Mouse (Mus musculus) liver, embryonic 14.5 days (tissue): Measurements from ENCODE around the gene Taf8. TPM values are rescaled to one million over a fixed set of nuclear protein-coding genes. Genes with fewer than 3 reads are reported as not detected.

Experiments
- ATAC-seq: fragments of 200-750 bp; cut with Nextera tagmentation; 2 replicates; pipeline ENCODE4 v1.8.0; 2017; ENCODE audit warnings: moderate number of reproducible peaks, mild to moderate bottlenecking, moderate library complexity; ENCODE audit not compliant: insufficient read depth
- DNase-seq, 3 experiments: peaks; one replicate each; pipeline ENCODE4 v3.0.0-alpha.2; 2012 to 2013; ENCODE audit warnings: low read depth in 3 of 3, low spot score in 3 of 3
- H3K27ac ChIP-seq: fragments of 300-500 bp; sonication (generic); 2 replicates; pipeline ENCODE4 v1.5.1; 2014; ENCODE audit warnings: moderate library complexity, mild to moderate bottlenecking, control low read depth, inconsistent platforms
- H3K27me3 ChIP-seq: fragments of 300-500 bp; sonication (generic); 2 replicates; pipeline ENCODE4 v1.6.1; 2014; ENCODE audit warnings: mild to moderate bottlenecking, low read length, moderate library complexity; ENCODE audit not compliant: control insufficient read depth, insufficient read depth
- H3K36me3 ChIP-seq: fragments of 300-500 bp; sonication (generic); replicated peaks from 2 replicates; pipeline ENCODE4 v1.6.1; 2014; ENCODE audit warnings: low read depth; ENCODE audit not compliant: control insufficient read depth, insufficient read depth
- H3K4me1 ChIP-seq, 2 experiments: fragments of 200-500 bp in 1 of 2; fragments of 300-500 bp in 1 of 2; sonication (generic) in 1 of 2; replicated peaks; 2 replicates each; pipeline ENCODE4 v1.6.1; 2012 to 2014; ENCODE audit warnings: antibody characterized with exemption in 1 of 2, inconsistent platforms in 1 of 2, low read length in 1 of 2; ENCODE audit not compliant: control insufficient read depth in 2 of 2, insufficient read depth in 2 of 2
- H3K4me2 ChIP-seq: fragments of 300-500 bp; sonication (generic); 2 replicates; pipeline ENCODE4 v1.6.1; 2014; ENCODE audit warnings: low read depth, mild to moderate bottlenecking, control low read depth, moderate library complexity
- H3K4me3 ChIP-seq, 2 experiments: fragments of 200-500 bp in 1 of 2; fragments of 300-500 bp in 1 of 2; sonication (generic) in 1 of 2; 2 replicates each; pipeline ENCODE4 v1.5.1; 2012 to 2014; ENCODE audit warnings: low read depth in 2 of 2, low read length in 2 of 2, mild to moderate bottlenecking in 2 of 2, control low read depth in 1 of 2, inconsistent platforms in 1 of 2, moderate library complexity in 1 of 2; ENCODE audit not compliant: insufficient read depth in 1 of 2
- H3K9ac ChIP-seq: fragments of 300-500 bp; sonication (generic); replicated peaks from 2 replicates; pipeline ENCODE4 v1.6.1; 2014; ENCODE audit warnings: mild to moderate bottlenecking, control low read depth, moderate library complexity
- H3K9me3 ChIP-seq: fragments of 300-500 bp; sonication (generic); 2 replicates; pipeline ENCODE4 v1.6.1; 2016; ENCODE audit warnings: low read length, mixed read lengths; ENCODE audit not compliant: control insufficient read depth
- CTCF ChIP-seq: IDR thresholded peaks from 2 replicates; pipeline ENCODE4 v1.5.1; 2016; ENCODE audit warnings: antibody characterized with exemption, low read depth, control low read depth
- EP300 ChIP-seq: IDR thresholded peaks from 2 replicates; pipeline ENCODE4 v1.6.1; 2016; ENCODE audit warnings: antibody characterized with exemption, low read depth
- WGBS: fragments of 180-500 bp; shearing (Covaris S2); extraction: QIAGEN DNeasy Blood & Tissue Kit; methylation state at CpG from one replicate; pipeline ENCODE4 v1.1.7; 2014; ENCODE audit not compliant: insufficient replicate concordance; 5-methylcytosine and 5-hydroxymethylcytosine counted together
- polyA plus RNA-seq, 2 experiments: library from polyadenylated mRNA; depleted of rRNA in 1 of 2; stranded (reverse) in 1 of 2; unstranded in 1 of 2; fragments of >200 nt; fragmentation: Nextera tagmentation in 1 of 2; extraction: Ambion mirVana in 1 of 2; gene quantifications; 2 replicates each; pipeline versions ENCODE4 v1.2.1 to v1.2.3; 2012 to 2014

Gene Taf8
- polyA plus RNA-seq, 2 experiments: 10.4 to 15.5 TPM

GRCm38 (mm10) chr17:47511111-47512020, 9.3 kb upstream of the Taf8 start:
- H3K4me2 ChIP-seq: peak overlapping the region; percentile 71
- peak overlapping the region; percentile 84 for H3K27ac ChIP-seq
- H3K36me3 ChIP-seq: no peaks in the 10 kb centered on the region
- no peaks in the 10 kb centered on the region for H3K27me3 ChIP-seq
- peak overlapping the region; percentile 74 for H3K9ac ChIP-seq
- 13% methylated on average over 25 of the region's 25 CpGs for WGBS
- peak; percentile 87 for ATAC-seq
- H3K9me3 ChIP-seq: no peaks in the 10 kb centered on the region
- peak overlapping the region; percentile 10 to 36 for H3K4me3 ChIP-seq
- DNase-seq: peak; percentile 94 to 97 (median 96)
- TF ChIP-seq EP300 (peak; percentile 74), CTCF (peak; percentile 99)
- peaks cover 44 to 59% of the 10 kb centered on the region in 2 experiments for H3K4me1 ChIP-seq

- WGBS: 43% methylated on average over 9 of the region's 9 CpGs
- peaks cover 47 to 63% of the 10 kb centered on the region in 2 experiments for H3K4me1 ChIP-seq
- H3K4me3 ChIP-seq: no peak overlapping the region
- peak overlapping the region; percentile 15; the same call in 1 of the 2 replicates for H3K4me2 ChIP-seq
- no peaks in the 10 kb centered on the region for H3K9me3 ChIP-seq
- TF ChIP-seq CTCF (no peak), EP300 (no peak)
- H3K9ac ChIP-seq: no peak overlapping the region
- peak overlapping the region; percentile 48 for H3K27ac ChIP-seq
- no peaks in the 10 kb centered on the region for H3K27me3 ChIP-seq
- no peaks in the 10 kb centered on the region for H3K36me3 ChIP-seq
- ATAC-seq (no peak), DNase-seq (no peak)
Observed at GRCm38 (mm10) chr17:47509031-47509705, 7.1 kb upstream of the Taf8 start.

GRCm38 (mm10) chr17:47508012-47508608, 6.0 kb upstream of the Taf8 start:
- H3K4me2 ChIP-seq: peak overlapping the region; percentile 73
- H3K36me3 ChIP-seq: no peaks in the 10 kb centered on the region
- peak overlapping the region; percentile 75 for H3K27ac ChIP-seq
- peak overlapping the region; percentile 61 for H3K9ac ChIP-seq
- no peaks in the 10 kb centered on the region for H3K9me3 ChIP-seq
- H3K27me3 ChIP-seq: no peaks in the 10 kb centered on the region
- peak overlapping the region; percentile 41 to 52 for H3K4me3 ChIP-seq
- WGBS: under 1% methylated on average over 12 of the region's 12 CpGs
- ATAC-seq (peak; percentile 46), DNase-seq (peak; percentile 74 to 87 (median 76))
- TF ChIP-seq CTCF (0 out of 2 replicates have a peak, but pooled peaks have one; percentile 10), EP300 (peak; percentile 8; the same call in 1 of the 2 replicates)
- H3K4me1 ChIP-seq: peaks cover 47 to 58% of the 10 kb centered on the region in 2 experiments

- H3K27me3 ChIP-seq: no peaks in the 10 kb centered on the region
- no peaks in the 10 kb centered on the region for H3K9me3 ChIP-seq
- H3K9ac ChIP-seq: no peak overlapping the region
- H3K4me1 ChIP-seq: peaks cover 42 to 53% of the 10 kb centered on the region in 2 experiments
- no peak overlapping the region for H3K4me3 ChIP-seq
- TF ChIP-seq CTCF: no peak
- TF ChIP-seq EP300: no peak
- 59% methylated on average over 2 of the region's 2 CpGs for WGBS
- no peaks in the 10 kb centered on the region for H3K36me3 ChIP-seq
- peak overlapping the region; percentile 73 for H3K4me2 ChIP-seq
- peak overlapping the region; percentile 75 for H3K27ac ChIP-seq
- DNase-seq: no peak
- ATAC-seq: no peak
Observed at GRCm38 (mm10) chr17:47507523-47507922, 5.4 kb upstream of the Taf8 start.
